Mouse (Mus musculus) embryonic stem cell, embryonic (primary cell): ENCODE results near the gene Kctd15.

Source experiments
- CTCF ChIA-PET, 4 experiments: fragments of 300-600 bp in 2 of 4; fragments of 350-600 bp in 2 of 4; sonication (Branson Sonifier 250); formaldehyde crosslinking; loops; one replicate each; lab custom pipeline; 2022; ENCODE audit warnings: inconsistent platforms in 2 of 4; lab: Charles Lee
- POLR2A ChIA-PET, 4 experiments: fragments of 300-600 bp in 2 of 4; fragments of 350-600 bp in 2 of 4; sonication (Branson Sonifier 250); formaldehyde crosslinking; loops; one replicate each; lab custom pipeline; 2022; ENCODE audit warnings: antibody characterized with exemption in 4 of 4, inconsistent platforms in 1 of 4; lab: Charles Lee

The Kctd15 gene

GRCm38 (mm10) chr7:34607334-34607970 lies 49.1 kb downstream of the Kctd15 start:
- CTCF ChIA-PET: no interaction called here
- POLR2A ChIA-PET: no interaction called here

- ChIA-PET CTCF (interaction anchor here in 1 of 4 experiments (0.6 kb wide), 1 partner anchor 517 kb away, joined by 7 read pairs; no protein-coding TSS in a partner anchor), POLR2A (interaction anchor here in 1 of 4 experiments (1.1 kb wide), 1 partner anchor 11 kb away, joined by 3 read pairs; no protein-coding TSS in a partner anchor)
Measured at GRCm38 (mm10) chr7:34606729-34607128, 49.8 kb downstream of the Kctd15 start.

DNA sequence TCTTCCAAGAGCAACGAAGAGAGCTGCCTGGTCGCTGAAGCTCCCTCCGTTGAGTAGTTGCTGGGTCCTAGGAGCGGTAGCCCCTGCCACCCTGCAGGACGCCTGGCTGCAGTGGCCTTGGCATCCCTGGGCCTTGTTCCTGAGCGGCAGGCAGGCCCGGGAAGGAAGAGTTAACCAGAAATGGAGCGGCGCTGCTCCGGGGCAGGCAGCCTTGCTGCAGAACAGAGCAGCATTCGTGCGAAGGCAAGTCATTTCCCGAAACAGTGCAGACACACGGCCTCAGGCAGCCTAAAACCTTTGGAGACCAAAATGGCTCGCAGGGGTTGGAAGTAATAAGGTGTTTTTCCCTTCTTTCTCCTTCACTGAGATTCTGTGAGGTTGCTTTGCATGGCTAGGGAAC lies 50.5 kb downstream of the Kctd15 start:
- CTCF ChIA-PET: interaction anchor here in 2 of 4 experiments (0.6 to 0.7 kb wide), 2 partner anchors 128 to 518 kb away, joined by 3 to 7 read pairs; no protein-coding TSS in a partner anchor
- POLR2A ChIA-PET: interaction anchor here in 2 of 4 experiments (0.7 to 1.1 kb wide), 3 partner anchors 8 to 34 kb away, joined by 3 to 4 read pairs (median 3); no protein-coding TSS in a partner anchor

GRCm38 (mm10) chr7:34598576-34598975 lies 58.0 kb downstream of the Kctd15 start:
- ChIA-PET CTCF (interaction anchor here in 2 of 4 experiments (0.7 to 1.4 kb wide), 4 partner anchors 17 to 191 kb away, joined by 3 to 4 read pairs (median 3); no protein-coding TSS in a partner anchor), POLR2A (interaction anchor here (0.6 to 3.3 kb wide), 12 partner anchors 14 to 209 kb away, joined by 3 to 19 read pairs (median 3); no protein-coding TSS in a partner anchor)

DNA sequence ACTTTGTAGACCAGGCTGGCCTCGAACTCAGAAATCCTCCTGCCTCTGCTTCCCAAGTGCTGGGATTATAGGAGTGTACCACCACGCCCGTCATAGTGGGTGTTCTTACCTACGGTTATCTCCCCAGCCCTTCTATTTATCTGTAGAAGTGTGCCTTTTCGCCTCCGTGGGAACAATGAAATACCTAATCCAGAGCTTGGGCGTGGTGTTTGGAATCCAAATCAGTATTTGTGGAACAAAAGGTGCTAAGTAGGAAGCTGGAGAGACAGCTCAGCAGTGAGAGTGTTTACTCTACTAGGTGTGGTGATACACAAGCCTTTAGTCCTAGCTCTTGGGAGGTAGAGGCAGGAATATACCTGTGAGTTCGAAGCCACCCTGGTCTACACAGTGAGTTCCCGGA lies 58.5 kb downstream of the Kctd15 start:
- ChIA-PET POLR2A (interaction anchor here in 3 of 4 experiments (0.7 to 3.3 kb wide), 13 partner anchors 13 to 638 kb away, joined by 3 to 19 read pairs (median 3); no protein-coding TSS in a partner anchor), CTCF (interaction anchor here in 3 of 4 experiments (0.7 to 1.4 kb wide), 5 partner anchors 18 to 190 kb away, joined by 3 to 4 read pairs (median 3); no protein-coding TSS in a partner anchor)

DNA sequence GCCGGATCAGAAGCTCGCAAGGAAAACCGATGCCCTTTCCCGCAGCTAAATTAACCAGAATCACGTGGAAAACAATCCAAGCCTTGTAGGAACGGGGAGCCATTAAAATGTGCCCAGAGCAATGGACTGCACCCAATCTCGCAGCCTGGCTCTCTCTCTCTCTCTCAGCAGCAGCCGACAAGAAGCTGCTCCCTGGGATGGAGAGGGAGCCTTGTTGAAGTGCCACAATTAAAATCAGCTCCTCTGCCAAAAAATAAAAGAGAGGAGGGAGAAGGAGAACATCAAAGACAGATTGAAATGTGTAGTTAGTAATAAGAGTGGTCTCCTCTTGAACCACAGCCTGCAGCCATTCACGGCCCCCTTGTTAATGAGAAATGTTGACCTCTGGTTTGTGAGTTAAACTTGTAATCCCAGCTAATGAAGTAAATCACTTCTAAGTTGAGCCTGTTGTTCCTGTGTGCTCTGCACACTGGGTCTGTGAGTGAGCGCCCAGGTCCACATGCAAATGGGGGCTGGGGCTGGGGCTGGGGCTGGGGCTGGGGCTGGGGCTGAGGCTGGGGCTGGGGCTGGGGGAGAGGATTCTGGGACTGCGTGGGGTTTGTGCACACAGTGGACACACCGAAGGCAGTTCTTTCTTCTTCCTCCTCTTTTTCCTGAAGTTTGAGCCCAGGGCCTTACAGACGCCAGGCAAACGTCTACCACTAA lies 59.8 kb downstream of the Kctd15 start:
- ChIA-PET CTCF (interaction anchor here in 2 of 4 experiments (0.5 to 1.0 kb wide), 3 partner anchors 14 to 163 kb away, joined by 3 to 4 read pairs (median 3); no protein-coding TSS in a partner anchor), POLR2A (interaction anchor here (0.5 to 3.3 kb wide), 10 partner anchors 13 to 207 kb away, joined by 3 to 19 read pairs (median 4); no protein-coding TSS in a partner anchor)

- POLR2A ChIA-PET: interaction anchor here (0.5 to 2.1 kb wide), 13 partner anchors 10 to 206 kb away, joined by 3 to 10 read pairs (median 3); no protein-coding TSS in a partner anchor
Measured at GRCm38 (mm10) chr7:34595307-34595565, 61.3 kb downstream of the Kctd15 start.

DNA sequence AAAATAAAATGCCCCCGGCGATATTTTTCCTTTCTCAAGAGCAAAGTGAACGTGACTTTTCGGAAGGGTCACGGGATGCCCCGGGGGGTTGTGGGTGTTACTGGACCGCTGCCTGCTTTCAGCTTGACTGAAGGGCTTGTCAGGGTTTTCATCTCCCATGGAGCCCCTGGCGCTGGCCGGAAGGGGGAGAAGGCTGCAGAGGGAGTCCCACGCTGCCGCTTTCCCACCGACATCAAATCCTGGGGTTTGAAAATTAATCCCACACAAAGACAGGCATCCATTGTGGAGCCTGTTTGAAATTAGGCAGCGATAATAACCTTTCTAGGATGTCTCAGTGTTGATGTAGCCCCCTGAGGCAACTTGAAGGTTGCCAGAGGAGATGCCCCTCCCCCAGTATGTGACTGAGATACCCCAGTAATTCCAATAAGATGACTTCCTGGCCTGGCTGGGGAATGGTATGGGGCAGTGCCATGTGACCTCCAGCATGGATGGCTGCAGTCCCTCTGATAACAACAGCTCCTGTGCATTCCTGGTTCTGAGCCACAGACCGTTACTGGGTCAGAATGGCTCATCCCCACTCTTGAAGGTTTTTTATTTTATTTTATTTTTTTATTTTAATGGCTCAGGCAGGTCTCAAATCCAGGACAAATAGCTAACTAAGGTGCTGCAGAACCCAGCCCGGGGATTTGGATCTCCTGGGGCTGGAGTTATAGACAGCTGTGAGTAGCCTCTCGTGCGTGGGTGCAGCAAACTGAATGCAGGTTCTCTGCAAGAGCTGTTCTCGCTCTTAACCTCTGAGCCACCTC lies 61.8 kb downstream of the Kctd15 start:
- POLR2A ChIA-PET: interaction anchor here (0.7 to 2.1 kb wide), 11 partner anchors 10 to 206 kb away, joined by 3 to 10 read pairs (median 3); no protein-coding TSS in a partner anchor
- CTCF ChIA-PET: interaction anchor here in 2 of 4 experiments (0.6 to 1.3 kb wide), 4 partner anchors 22 to 88 kb away, joined by 3 to 4 read pairs (median 3); no protein-coding TSS in a partner anchor

More at GRCm38 (mm10) chr7:34595307-34595565, 61.3 kb downstream of the Kctd15 start:
- CTCF ChIA-PET: interaction anchor here in 3 of 4 experiments (0.5 to 1.3 kb wide), 3 partner anchors 63 to 81 kb away, joined by 3 to 8 read pairs (median 4); no protein-coding TSS in a partner anchor

GRCm38 (mm10) chr7:34590711-34591110 lies 65.8 kb downstream of the Kctd15 start:
- CTCF ChIA-PET: interaction anchor here in 1 of 4 experiments (0.6 to 1.9 kb wide), 5 partner anchors 20 to 183 kb away, joined by 3 to 7 read pairs (median 4); no protein-coding TSS in a partner anchor

More at GRCm38 (mm10) chr7:34590711-34591110, 65.8 kb downstream of the Kctd15 start:
- POLR2A ChIA-PET: interaction anchor here in 2 of 4 experiments (0.9 to 1.0 kb wide), 2 partner anchors 20 kb away, joined by 3 to 5 read pairs; no protein-coding TSS in a partner anchor
